In genomic region chr14:103095036-103095435, GRCm38 (mm10) we compare ENCODE assay signal across 36 mouse cellular contexts. TPM values are rescaled to one million over a fixed set of nuclear protein-coding genes. Genes with fewer than 3 reads are reported as not detected.
DNase-seq lines count a peak whose midpoint lies in the region; ATAC-seq and TF ChIP-seq lines count a peak whose summit lies in the region.
"Had no signal": no experiment of that assay in that cellular context is flagged by ENCODE, and none has a peak within 500 bp of the region (broad histone marks: within the 10 kb centered on the region; RNA-seq: fewer than 3 reads in every experiment).

No protein-coding gene starts in this region.

- DNase-seq in midbrain, embryonic 11.5 days (ENCODE audit: low spot score, missing footprints): peak; percentile 21
- DNase-seq in cerebellum, adult 2 months: no peak
- DNase-seq: adrenal gland, adult 2 months; cerebellum, adult 9-10 months; cerebellum, postnatal 36 days; gastrocnemius, adult 2 months; gastrocnemius, postnatal 36 days; heart, postnatal 14 days; kidney, adult 8-10 months; kidney, postnatal 10 days; layer of hippocampus, postnatal 36 days; left cerebral cortex, postnatal 4 days; liver, embryonic 13.5 days; lung, adult 2 months; lung, postnatal 10 days; thymus, postnatal 14 days had no signal

- H3K27me3 ChIP-seq in erythroblast, embryonic 14.5 days (ENCODE audit: control insufficient read depth): peaks cover 12% of the 10 kb centered on the region
- H3K27me3 ChIP-seq in midbrain, embryonic 11.5 days (ENCODE audit: control insufficient read depth, insufficient read depth, low read length): no peaks in the 10 kb centered on the region
- no peaks in the 10 kb centered on the region for H3K27me3 ChIP-seq in midbrain, embryonic 13.5 days
- no peaks in the 10 kb centered on the region for H3K27me3 ChIP-seq in ES-Bruce4 (ENCODE audit: control insufficient read depth, insufficient read depth, low read length, poor library complexity, severe bottlenecking)
- no peaks in the 10 kb centered on the region for H3K27me3 ChIP-seq in cerebellum, adult 2 months (ENCODE audit: control insufficient read depth, insufficient read depth, low read length)
- H3K27me3 ChIP-seq in hindbrain, embryonic 12.5 days: no peaks in the 10 kb centered on the region
- H3K27me3 ChIP-seq: CH12.LX; forebrain, embryonic 15.5 days; liver, embryonic 13.5 days; neural tube, embryonic 13.5 days; stomach, embryonic 15.5 days had no signal

- peak overlapping the region; percentile 38 for H3K4me3 ChIP-seq in erythroblast, embryonic 14.5 days (replicated peaks)
- H3K4me3 ChIP-seq in midbrain, embryonic 11.5 days (ENCODE audit: low read depth, low read length): no peak overlapping the region
- H3K4me3 ChIP-seq in midbrain, embryonic 13.5 days (replicated peaks): no peak overlapping the region
- H3K4me3 ChIP-seq in ES-Bruce4 (ENCODE audit: low read depth, low read length): 0 out of 2 replicates have a peak overlapping the region, but pooled peaks have one; percentile 20
- H3K4me3 ChIP-seq in cerebellum, adult 2 months (replicated peaks; ENCODE audit: insufficient read depth, low read depth, low read length): no peak overlapping the region
- no peak overlapping the region for H3K4me3 ChIP-seq in hindbrain, embryonic 12.5 days
- H3K4me3 ChIP-seq: forebrain, embryonic 10.5 days; forebrain, embryonic 15.5 days; gastrocnemius, adult 2 months; liver, embryonic 13.5 days; midbrain, embryonic 10.5 days; myocyte; neural tube, embryonic 13.5 days; stomach, embryonic 15.5 days had no signal

- no peak for TF ChIP-seq POLR2A in ES-Bruce4 (IDR thresholded peaks at IDR 0.05; ENCODE audit: insufficient read depth, low read length)
- no peak for TF ChIP-seq POLR2A in cerebellum, adult 2 months (IDR thresholded peaks at IDR 0.05; ENCODE audit: borderline replicate concordance, insufficient read depth, low read length)

- H3K4me1 ChIP-seq in erythroblast, embryonic 14.5 days (ENCODE audit: control insufficient read depth): peaks cover 51% of the 10 kb centered on the region
- H3K4me1 ChIP-seq in midbrain, embryonic 11.5 days (ENCODE audit: control insufficient read depth, insufficient read depth, low read length): peaks cover 8% of the 10 kb centered on the region; the same call in 1 of the 2 replicates
- peaks cover 36% of the 10 kb centered on the region for H3K4me1 ChIP-seq in midbrain, embryonic 13.5 days (replicated peaks)
- H3K4me1 ChIP-seq in ES-Bruce4 (ENCODE audit: control insufficient read depth, insufficient read depth, low read length): peaks cover 2% of the 10 kb centered on the region
- H3K4me1 ChIP-seq in cerebellum, adult 2 months (ENCODE audit: control insufficient read depth, insufficient read depth, low read length): peaks cover 17% of the 10 kb centered on the region
- peaks cover 20% of the 10 kb centered on the region for H3K4me1 ChIP-seq in hindbrain, embryonic 12.5 days

- no peak for TF ChIP-seq EP300 in ES-Bruce4 (IDR thresholded peaks at IDR 0.05; ENCODE audit: insufficient read depth, low read depth, low read length)

- no peaks in the 10 kb centered on the region for H3K9me3 ChIP-seq in erythroblast, embryonic 14.5 days (ENCODE audit: control insufficient read depth, low read length)
- no peaks in the 10 kb centered on the region for H3K9me3 ChIP-seq in midbrain, embryonic 11.5 days (ENCODE audit: control insufficient read depth, low read length)
- H3K9me3 ChIP-seq in midbrain, embryonic 13.5 days: no peaks in the 10 kb centered on the region
- no peaks in the 10 kb centered on the region for H3K9me3 ChIP-seq in ES-Bruce4 (replicated peaks; ENCODE audit: control insufficient read depth, insufficient read depth, low read length, poor library complexity, severe bottlenecking)
- no peaks in the 10 kb centered on the region for H3K9me3 ChIP-seq in hindbrain, embryonic 12.5 days (replicated peaks)
- H3K9me3 ChIP-seq: forebrain, embryonic 10.5 days; forebrain, embryonic 15.5 days; liver, embryonic 13.5 days; midbrain, embryonic 10.5 days; neural tube, embryonic 13.5 days; stomach, embryonic 15.5 days had no signal

- TF ChIP-seq CTCF in ES-Bruce4 (IDR thresholded peaks at IDR 0.05; ENCODE audit: low read depth, low read length): no peak
- TF ChIP-seq CTCF in cerebellum, adult 2 months (IDR thresholded peaks at IDR 0.05; ENCODE audit: borderline replicate concordance, insufficient read depth, low read depth, low read length): no peak

- no peak overlapping the region for H3K9ac ChIP-seq in midbrain, embryonic 11.5 days (ENCODE audit: low read length)
- H3K9ac ChIP-seq in midbrain, embryonic 13.5 days (replicated peaks): no peak overlapping the region
- H3K9ac ChIP-seq in ES-Bruce4 (ENCODE audit: low read depth, poor library complexity, severe bottlenecking): no peak overlapping the region; the same call in 1 of the 2 replicates
- H3K9ac ChIP-seq in hindbrain, embryonic 12.5 days: no peak overlapping the region
- H3K9ac ChIP-seq: forebrain, embryonic 15.5 days; liver, embryonic 13.5 days; neural tube, embryonic 13.5 days; stomach, embryonic 15.5 days had no signal

- H3K4me2 ChIP-seq in midbrain, embryonic 11.5 days: no peak overlapping the region
- H3K4me2 ChIP-seq in midbrain, embryonic 13.5 days (replicated peaks): no peak overlapping the region
- H3K4me2 ChIP-seq in hindbrain, embryonic 12.5 days (replicated peaks): no peak overlapping the region
- H3K4me2 ChIP-seq: forebrain, embryonic 15.5 days; liver, embryonic 13.5 days; neural tube, embryonic 13.5 days; stomach, embryonic 15.5 days had no signal

- WGBS in midbrain, embryonic 11.5 days: 95% methylated on average over 8 of the region's 8 CpGs
- 89% methylated on average over 8 of the region's 8 CpGs for WGBS in midbrain, embryonic 13.5 days
- 75% methylated on average over 8 of the region's 8 CpGs for WGBS in cerebellum, adult 2 months
- WGBS in hindbrain, embryonic 12.5 days: 95% methylated on average over 8 of the region's 8 CpGs

- ATAC-seq in erythroblast, adult 5-6 weeks (replicated peaks; ENCODE audit: low FRiP score, poor library complexity, severe bottlenecking): no peak
- no peak for ATAC-seq in midbrain, embryonic 11.5 days (ENCODE audit: low FRiP score)
- no peak for ATAC-seq in midbrain, embryonic 13.5 days
- ATAC-seq in hindbrain, embryonic 12.5 days (ENCODE audit: low FRiP score): no peak
- ATAC-seq: activated CD4-positive, CD25-positive, alpha-beta regulatory T cell, adult 4 months; forebrain, embryonic 15.5 days; intestine, embryonic 16.5 days had no signal

- no peak overlapping the region for H3K27ac ChIP-seq in midbrain, embryonic 11.5 days (ENCODE audit: low read depth, low read length)
- H3K27ac ChIP-seq in midbrain, embryonic 13.5 days: no peak overlapping the region
- H3K27ac ChIP-seq in ES-Bruce4 (ENCODE audit: insufficient read depth, low read length): no peak overlapping the region
- H3K27ac ChIP-seq in cerebellum, adult 2 months (ENCODE audit: insufficient read depth, low read length): no peak overlapping the region
- no peak overlapping the region for H3K27ac ChIP-seq in hindbrain, embryonic 12.5 days
- H3K27ac ChIP-seq: forebrain, embryonic 10.5 days; forebrain, embryonic 15.5 days; liver, embryonic 13.5 days; macrophage; midbrain, embryonic 10.5 days; neural tube, embryonic 13.5 days; stomach, embryonic 15.5 days had no signal

- H3K36me3 ChIP-seq in erythroblast, embryonic 14.5 days (ENCODE audit: control insufficient read depth): peaks cover 72% of the 10 kb centered on the region
- H3K36me3 ChIP-seq in midbrain, embryonic 11.5 days (ENCODE audit: control insufficient read depth, insufficient read depth, low read length): no peaks in the 10 kb centered on the region
- peaks cover 27% of the 10 kb centered on the region for H3K36me3 ChIP-seq in midbrain, embryonic 13.5 days
- peaks cover 59% of the 10 kb centered on the region for H3K36me3 ChIP-seq in ES-Bruce4 (ENCODE audit: control insufficient read depth, insufficient read depth, low read length, poor library complexity, severe bottlenecking)
- H3K36me3 ChIP-seq in hindbrain, embryonic 12.5 days: peaks cover 25% of the 10 kb centered on the region

RNA-seq across cellular contexts. Expression of gene Fbxl3, which starts 4.3 kb away (rescaled TPM):
- polyA plus RNA-seq in erythroblast, embryonic 14.5 days (2012): 2.6 and 3.3 TPM in 2 replicates
- 79.2 and 116 TPM in 2 replicates for total RNA-seq in erythroblast, adult 5-6 weeks (2015; ENCODE audit: low replicate concordance)
- total RNA-seq in erythroblast, adult 5-6 weeks (2017; ENCODE audit: low replicate concordance): 239 and 296 TPM in 2 replicates
- polyA plus RNA-seq in midbrain, embryonic 11.5 days (2014; fragmentation: Nextera tagmentation; extraction: Ambion mirVana): 26.5 and 27.3 TPM in 2 replicates
- polyA plus RNA-seq in midbrain, embryonic 13.5 days (2015; fragmentation: Nextera tagmentation; extraction: Ambion mirVana): 21.7 and 23.8 TPM in 2 replicates
- 79.9 and 89.9 TPM in 2 replicates for polyA plus RNA-seq in ES-Bruce4 (2011; ENCODE audit: insufficient read depth, insufficient read length, low read depth, missing spikeins)
- 141 and 158 TPM in 2 replicates for polyA plus RNA-seq in cerebellum, adult 2 months (2012; rRNA removed)
- polyA plus RNA-seq in hindbrain, embryonic 12.5 days (2016; fragmentation: Nextera tagmentation; extraction: Ambion mirVana): 32.4 and 34.5 TPM in 2 replicates

RNA-seq across cellular contexts. Expression of gene Cln5, which starts 25.0 kb away (rescaled TPM):
- 0.40 and 0.63 TPM in 2 replicates for polyA plus RNA-seq in erythroblast, embryonic 14.5 days (2012)
- total RNA-seq in erythroblast, adult 5-6 weeks (2015; ENCODE audit: low replicate concordance): 18.8 and 20.9 TPM in 2 replicates
- total RNA-seq in erythroblast, adult 5-6 weeks (2017; ENCODE audit: low replicate concordance): 21.9 and 22.2 TPM in 2 replicates
- polyA plus RNA-seq in midbrain, embryonic 11.5 days (2014; fragmentation: Nextera tagmentation; extraction: Ambion mirVana): 27.1 and 30.4 TPM in 2 replicates
- 12.9 and 13.8 TPM in 2 replicates for polyA plus RNA-seq in midbrain, embryonic 13.5 days (2015; fragmentation: Nextera tagmentation; extraction: Ambion mirVana)
- polyA plus RNA-seq in ES-Bruce4 (2011; ENCODE audit: insufficient read depth, insufficient read length, low read depth, missing spikeins): 36.3 and 38.7 TPM in 2 replicates
- 25.8 and 27.9 TPM in 2 replicates for polyA plus RNA-seq in cerebellum, adult 2 months (2012; rRNA removed)
- 23.0 and 25.2 TPM in 2 replicates for polyA plus RNA-seq in hindbrain, embryonic 12.5 days (2016; fragmentation: Nextera tagmentation; extraction: Ambion mirVana)

RNA-seq across cellular contexts. Expression of gene Acod1, which starts 48.3 kb away (rescaled TPM):
- polyA plus RNA-seq in erythroblast, embryonic 14.5 days (2012): not detected in 2 replicates
- total RNA-seq in erythroblast, adult 5-6 weeks (2015; ENCODE audit: low replicate concordance): 2.7 TPM in 1 of 2 replicates, not detected in the other
- total RNA-seq in erythroblast, adult 5-6 weeks (2017; ENCODE audit: low replicate concordance): 0.17 and 1.3 TPM in 2 replicates
- polyA plus RNA-seq in midbrain, embryonic 11.5 days (2014; fragmentation: Nextera tagmentation; extraction: Ambion mirVana): not detected in 2 replicates
- not detected in 2 replicates for polyA plus RNA-seq in midbrain, embryonic 13.5 days (2015; fragmentation: Nextera tagmentation; extraction: Ambion mirVana)
- polyA plus RNA-seq in ES-Bruce4 (2011; ENCODE audit: insufficient read depth, insufficient read length, low read depth, missing spikeins): not detected in 2 replicates
- 0.10 TPM in 1 of 2 replicates, not detected in the other for polyA plus RNA-seq in cerebellum, adult 2 months (2012; rRNA removed)
- polyA plus RNA-seq in hindbrain, embryonic 12.5 days (2016; fragmentation: Nextera tagmentation; extraction: Ambion mirVana): not detected in 2 replicates
- total RNA-seq: adrenal gland, adult 2 months; adrenal gland, postnatal 4 days; gastrocnemius, adult 2 months; gastrocnemius, postnatal 36 days; layer of hippocampus, postnatal 36 days; left cerebral cortex, postnatal 4 days; midbrain, postnatal 0 days had no signal
- polyA plus RNA-seq: activated CD4-positive, CD25-positive, alpha-beta regulatory T cell, adult 4 months; embryonic facial prominence, embryonic 11.5 days; forebrain, embryonic 10.5 days; forebrain, embryonic 15.5 days; heart, embryonic 14.5 days; hindbrain, embryonic 11.5 days; intestine, embryonic 16.5 days; midbrain, embryonic 10.5 days; midbrain, postnatal 0 days; myocyte; neural tube, embryonic 13.5 days had no signal

Comparison
In these comparisons a context has a peak if more than half of its experiments do, and no peak if none do; other contexts are left out.
1. H3K4me3 ChIP-seq: peak in erythroblast, embryonic 14.5 days (single experiment) and ES-Bruce4 (single experiment); none in midbrain, embryonic 11.5 days (single experiment), midbrain, embryonic 13.5 days (single experiment), cerebellum, adult 2 months (single experiment) and hindbrain, embryonic 12.5 days (single experiment).